Mouse (Mus musculus): ENCODE measurements at regions not wholly inside any gene's neighbourhood (a gene's known extent, or its start where the extent isn't known, plus 50 kb on each side); places are given as distances from the start of the nearest gene placed in this dataset.
"Not testable (repeated sequence)": the region's sequence is repeated elsewhere in the genome, so short reads cannot be mapped to it uniquely, and the experiment has no call there.

DNA sequence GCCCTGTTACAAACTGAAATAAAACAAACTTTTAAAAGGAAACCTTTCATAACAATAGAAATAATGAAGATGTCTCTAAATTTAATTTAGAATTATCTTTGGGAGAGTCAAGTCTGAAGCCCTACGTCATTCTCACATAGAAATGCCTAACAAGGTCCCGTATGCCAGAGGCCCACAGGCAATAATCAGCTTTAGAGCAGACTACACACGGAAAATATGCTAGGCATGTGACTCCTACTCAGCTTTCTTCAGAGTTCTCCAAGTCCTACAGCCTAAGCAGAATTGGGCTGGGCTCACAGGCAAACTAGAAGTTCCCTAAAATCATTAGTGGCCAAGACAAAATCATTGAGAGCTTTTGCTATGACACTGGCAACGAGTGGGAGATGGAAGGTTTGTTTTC lies 176.9 kb upstream of the Gap43 start:
- DNase-seq = no peak

DNA sequence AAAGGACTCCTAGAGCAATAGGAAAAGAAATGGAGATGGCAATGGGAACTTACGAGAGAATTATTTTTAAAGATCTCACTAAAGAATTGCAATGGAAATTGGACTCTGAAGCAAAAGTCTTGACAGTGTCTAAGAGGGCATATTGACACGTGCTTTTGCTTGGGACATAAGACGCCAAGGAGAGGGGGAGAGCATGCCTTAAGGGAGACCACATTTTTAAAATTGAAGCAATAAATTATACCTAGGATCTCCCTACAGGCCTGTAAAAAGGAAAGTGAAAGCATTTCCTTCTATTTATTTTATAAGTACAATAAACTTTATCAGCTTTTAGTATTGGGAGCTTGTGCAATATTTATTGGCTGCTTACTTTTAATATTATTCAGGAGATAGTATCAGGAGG lies 175.5 kb upstream of the Gap43 start:
- DNase-seq = no peak

DNA sequence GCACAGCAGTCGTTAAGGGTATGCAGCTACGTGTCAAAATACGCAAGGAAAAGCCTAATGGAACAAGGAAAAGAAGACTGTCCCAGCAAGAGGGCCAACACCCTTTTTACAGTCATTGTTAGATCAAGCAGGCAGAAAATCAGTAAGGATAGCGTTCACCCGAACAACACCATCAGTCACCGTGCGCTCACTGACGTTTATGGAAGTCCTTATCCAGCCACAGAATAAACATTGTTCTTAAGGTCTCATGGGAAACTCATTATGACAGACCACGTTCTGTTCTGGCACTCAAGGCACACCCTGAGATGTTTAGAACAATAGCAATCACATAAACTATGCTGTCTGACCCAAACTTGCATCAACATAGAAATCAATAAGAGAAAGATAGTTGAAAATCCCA lies 164.7 kb upstream of the Gap43 start:
- DNase-seq = no peak

DNA sequence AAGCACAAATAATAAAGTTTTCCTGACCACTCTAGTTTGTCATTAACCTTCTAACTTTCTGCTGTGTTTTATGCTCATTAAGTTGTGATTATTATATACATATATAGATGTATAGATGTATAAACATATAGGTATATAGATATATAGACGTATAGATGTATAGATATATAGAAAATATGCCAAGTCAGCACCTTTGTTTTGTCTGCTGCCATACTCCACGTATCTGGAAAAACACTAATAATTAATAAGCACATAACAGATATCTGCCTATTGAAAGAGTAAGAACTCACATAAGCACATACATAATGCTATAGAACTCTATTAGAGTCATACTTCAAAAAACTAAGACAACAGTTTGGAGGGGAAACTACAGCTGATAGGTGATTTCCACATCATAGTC lies 161.3 kb upstream of the Gap43 start:
- no peak for DNase-seq

DNA sequence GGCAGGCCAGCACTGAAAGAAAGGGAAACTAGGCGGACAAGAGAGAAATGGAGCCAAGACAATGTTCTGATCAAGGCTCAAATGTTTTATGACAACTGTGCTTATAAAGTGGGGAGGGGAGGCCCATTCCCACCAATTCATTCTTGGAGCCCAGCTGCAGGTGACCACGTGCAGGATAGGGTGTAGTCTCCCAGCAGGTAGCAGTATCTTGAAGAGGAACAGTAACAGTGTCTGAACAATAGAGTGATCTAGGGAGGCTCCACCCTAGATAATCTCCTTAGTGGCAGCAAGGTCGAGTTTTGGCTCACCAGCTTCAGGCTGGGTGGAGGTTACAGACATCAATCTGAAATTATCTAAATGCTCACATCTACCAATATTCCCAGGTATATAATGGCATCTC lies 160.7 kb upstream of the Gap43 start:
- DNase-seq = not testable (repeated sequence)

DNA sequence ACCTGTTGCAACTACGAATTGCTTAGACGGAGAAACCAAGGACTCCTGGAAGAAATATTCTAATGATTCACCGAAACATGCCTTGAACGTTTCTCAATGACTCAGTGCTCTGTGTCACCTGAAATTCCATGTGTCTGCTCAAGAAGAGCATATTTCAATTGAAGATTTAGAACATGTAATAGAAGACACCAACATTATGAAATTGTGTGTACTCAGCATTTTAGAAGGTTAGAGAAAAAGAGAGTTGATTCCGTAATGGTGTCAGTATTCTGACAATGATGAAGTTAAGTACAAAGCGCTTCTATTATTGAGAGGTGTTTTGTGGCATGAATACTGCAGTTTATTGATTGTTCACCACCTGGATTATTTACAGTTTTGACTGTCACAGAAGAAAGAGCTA lies 159.1 kb upstream of the Gap43 start:
- DNase-seq = no peak

DNA sequence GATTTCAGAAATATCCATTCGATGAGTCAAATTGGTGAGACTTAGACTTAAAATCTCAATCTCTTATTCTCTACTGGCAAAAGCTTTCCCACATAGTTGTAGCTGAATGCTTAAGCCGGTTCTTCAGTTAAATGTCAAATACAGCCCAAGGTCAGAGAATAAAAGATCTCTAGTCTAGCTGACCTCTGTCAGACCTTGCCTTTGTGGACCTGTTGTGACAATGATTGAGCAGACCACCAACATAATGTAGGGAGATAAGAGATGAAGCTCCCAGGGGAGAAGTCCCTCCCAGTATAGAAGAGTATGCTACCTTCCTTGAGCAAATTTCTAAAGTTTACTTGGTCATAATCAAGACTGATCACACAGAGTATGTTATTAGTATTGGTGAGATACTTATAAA lies 157.9 kb upstream of the Gap43 start:
- DNase-seq = no peak

DNA sequence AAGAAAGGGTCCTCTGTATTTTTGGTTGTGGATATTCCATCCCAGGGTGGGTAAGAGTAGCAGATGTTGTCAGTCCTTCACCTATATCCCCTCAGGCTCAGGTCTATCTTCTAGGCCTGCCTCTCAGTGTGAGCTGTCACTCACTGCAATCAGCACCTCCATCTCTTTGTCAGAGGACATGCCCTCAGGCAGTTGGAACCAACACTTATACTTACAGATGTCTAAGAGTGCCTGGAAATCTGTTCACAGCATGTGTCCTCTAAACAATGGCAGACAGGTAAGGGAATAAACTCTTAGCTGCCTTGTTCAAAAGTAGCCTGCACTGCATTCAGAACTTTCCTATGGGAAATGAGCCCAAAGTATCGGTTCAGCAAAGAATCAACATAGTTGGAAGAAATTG lies 153.1 kb upstream of the Gap43 start:
- no peak for DNase-seq

DNA sequence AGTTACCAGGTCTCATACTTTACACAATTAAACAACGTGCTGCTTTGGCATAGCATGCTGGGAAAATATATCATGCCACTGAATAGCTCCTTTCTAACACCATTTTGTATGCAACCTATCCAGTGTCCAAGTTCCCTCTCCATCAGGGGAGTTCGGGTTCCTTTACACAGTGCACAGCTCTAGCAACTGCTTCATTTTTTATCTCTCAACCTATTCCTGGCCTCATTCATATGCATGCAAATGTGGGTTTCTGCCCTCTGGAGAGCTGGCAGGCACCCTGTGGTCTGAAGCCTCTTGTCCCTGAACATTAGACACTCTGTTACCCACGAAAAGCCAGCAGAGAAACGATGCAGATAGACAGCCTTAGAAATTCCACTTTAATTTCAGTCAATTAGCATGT lies 148.3 kb upstream of the Gap43 start:
- DNase-seq = no peak

DNA sequence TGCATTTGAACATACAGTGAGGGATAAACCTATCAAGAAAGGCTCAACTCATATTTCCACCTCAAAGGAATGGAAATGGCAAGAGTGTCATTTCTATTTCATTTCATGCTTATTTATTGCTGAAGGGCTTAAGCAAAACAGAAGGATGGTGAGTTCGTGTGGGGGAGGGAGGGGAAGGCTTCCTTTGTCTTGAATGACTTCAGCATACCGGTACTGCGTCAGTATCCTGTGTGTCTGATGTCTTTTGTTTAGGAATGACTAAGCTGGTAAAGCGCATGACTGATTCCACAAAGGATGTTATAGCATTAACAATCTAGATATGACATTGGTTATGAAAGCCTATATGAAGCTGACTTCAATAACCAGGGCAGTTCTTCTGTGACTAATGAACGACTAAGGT lies 139.5 kb upstream of the Gap43 start:
- no peak for DNase-seq

DNA sequence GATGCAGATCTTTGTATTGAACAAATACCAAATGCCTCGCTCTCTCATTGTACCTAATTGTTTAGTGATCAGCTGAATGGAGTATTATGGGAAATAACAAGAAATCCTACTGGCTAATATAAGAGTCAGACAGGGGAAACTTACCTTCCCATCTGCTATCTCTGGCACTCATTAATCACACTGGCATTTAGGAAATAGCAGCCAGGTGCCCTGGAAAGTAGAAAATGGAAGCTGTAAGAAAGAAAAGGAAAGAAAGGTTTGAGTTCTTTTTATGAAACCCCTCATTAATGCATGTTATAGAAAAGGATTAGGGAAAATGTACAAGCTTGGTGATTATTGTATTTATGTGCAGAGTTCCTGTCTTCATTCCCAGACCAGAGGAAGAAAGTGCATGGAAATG lies 126.5 kb upstream of the Gap43 start:
- peak; percentile 4 for DNase-seq

DNA sequence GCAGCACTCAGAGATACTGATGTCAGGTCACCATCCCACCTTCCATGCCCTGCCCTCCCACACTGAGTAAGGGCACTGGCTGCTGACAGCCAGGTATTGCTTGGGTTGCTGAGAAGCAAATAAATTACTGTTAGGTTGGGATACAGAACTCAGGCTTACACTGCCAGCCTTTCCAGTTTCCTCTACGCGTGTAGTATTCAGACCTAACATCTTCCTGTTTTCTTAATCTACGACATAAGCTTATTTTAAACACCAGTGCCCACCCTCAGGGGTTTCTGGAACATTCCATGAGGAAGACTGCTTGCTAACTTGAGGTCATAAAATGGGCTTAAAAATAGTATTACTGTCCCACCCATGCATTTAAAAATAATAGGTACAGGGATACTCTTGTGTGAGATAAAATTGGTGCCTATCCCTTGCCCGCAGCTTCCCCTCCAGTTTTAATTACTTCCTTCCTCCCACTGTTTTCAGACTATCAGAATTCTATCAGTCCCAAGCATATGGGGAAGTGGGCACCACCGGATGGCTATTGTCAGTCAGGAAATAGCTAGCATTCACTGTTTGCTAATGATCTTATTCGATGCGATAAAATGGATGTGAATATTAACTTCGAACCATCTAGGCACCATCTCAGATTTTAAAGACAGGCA lies 116.0 kb upstream of the Gap43 start:
- DNase-seq = no peak

DNA sequence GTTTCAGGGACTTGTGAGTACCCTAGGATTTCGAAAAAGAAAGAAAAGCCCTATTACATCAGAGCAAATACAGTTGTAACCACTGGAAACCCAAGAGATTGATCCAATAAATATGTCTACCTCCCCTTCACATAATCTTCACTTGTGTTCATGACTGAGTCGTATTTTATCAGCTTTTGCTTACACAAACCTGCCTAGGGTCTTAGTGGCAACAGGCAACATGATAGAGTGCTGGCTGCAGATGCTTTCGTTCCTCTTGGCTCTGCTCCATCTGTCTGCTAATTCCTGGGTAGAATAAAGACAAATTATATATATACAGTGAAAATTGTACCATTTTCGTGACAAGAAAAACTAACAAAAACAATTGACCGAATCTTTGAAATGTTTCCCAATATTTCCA lies 112.9 kb upstream of the Gap43 start:
- DNase-seq = no peak

DNA sequence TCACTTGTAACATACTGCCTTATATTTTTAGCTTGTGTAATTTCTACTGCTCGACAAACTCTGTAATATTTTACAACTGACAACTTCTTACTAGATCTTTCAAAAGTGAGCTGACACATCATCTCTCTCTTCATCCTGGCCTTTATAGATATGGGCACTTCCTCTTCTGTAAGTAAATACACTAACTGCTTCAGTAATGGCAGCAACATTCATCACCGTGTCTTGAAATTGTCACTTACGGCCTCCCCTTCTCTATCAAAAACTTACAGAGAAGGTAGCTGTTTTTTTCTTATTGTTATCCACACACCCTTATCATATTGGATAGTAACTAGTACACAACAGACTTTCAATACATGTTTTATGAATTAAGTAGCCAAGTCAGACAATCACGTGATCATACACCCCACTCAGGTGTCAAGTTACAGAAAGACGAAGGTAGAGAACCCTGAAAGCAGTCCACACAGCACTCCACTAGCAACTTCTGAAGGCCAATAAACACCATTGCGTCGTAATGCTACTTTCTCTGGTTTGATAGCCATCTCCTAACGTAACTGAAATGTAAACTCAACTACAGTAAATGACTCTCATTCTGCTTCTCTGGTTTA lies 109.5 kb upstream of the Gap43 start:
- DNase-seq = no peak

DNA sequence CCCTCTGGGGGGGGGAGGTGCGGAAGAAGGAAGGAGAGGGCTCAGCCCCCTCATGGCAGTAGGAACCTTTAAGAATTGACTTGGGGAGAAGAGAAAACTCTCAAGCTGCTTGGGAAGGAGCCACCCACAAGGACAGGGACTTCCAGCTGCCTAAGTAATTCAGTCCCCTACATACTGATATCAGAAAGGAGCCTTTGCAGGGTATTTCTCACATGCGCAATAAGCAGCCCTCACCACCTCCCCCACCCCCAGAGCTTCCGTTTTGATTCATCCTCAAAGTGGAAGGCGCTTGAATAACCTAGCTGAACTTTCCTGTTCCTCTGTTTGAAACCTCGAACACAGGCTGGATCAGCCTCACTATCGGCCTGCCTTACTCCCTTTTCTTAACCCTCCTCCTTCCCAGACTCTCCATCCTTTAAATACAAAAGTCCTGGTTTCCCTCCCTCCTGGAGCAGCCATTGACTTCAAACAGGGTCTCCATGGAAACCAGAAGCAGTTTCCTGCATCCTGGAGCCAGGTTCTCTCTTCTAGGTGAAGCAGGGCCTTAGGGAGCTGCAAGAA lies 104.5 kb upstream of the Gap43 start:
- DNase-seq = peak; percentile 45

DNA sequence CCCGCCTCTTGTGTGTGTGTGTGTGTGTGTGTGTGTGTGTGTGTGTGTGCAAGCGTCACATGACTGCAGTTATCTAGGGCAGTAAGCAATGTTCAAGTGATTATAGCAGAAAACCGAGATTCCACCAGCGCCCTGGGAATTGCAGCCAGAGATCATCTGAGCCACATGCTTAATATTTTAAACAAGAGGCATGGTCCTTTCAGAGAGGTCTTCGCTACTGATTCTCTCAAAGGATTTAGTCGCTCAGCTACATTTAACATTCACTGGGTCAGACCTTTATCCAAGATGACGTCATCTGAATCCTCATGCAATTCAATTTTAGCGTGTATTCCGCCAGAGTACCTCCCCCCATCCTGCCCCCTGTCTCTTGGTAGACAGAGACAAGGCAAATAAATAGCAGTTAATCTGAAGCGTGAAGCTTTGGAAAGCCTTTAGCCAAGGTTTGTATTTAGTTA lies 104.0 kb upstream of the Gap43 start:
- peak; percentile 40 for DNase-seq

DNA sequence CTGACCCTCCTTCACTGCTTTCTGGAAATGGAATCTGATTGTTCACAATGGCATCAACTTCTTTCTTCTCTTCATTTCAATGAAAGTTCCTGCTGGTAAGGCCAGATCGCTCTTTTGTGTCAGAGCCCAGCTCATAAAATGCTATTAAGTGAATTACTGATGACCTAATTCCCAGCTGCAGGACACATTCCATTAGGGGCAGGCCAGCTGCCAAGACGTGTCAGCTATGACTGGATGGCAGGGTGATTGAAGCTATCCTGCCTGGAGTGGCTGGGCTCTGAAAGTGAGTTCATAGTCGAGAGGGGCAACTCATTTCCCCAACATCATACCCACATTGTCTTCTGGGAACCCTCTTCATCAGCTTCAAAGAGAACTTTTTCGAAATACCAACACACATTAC lies 100.4 kb upstream of the Gap43 start:
- DNase-seq = no peak

DNA sequence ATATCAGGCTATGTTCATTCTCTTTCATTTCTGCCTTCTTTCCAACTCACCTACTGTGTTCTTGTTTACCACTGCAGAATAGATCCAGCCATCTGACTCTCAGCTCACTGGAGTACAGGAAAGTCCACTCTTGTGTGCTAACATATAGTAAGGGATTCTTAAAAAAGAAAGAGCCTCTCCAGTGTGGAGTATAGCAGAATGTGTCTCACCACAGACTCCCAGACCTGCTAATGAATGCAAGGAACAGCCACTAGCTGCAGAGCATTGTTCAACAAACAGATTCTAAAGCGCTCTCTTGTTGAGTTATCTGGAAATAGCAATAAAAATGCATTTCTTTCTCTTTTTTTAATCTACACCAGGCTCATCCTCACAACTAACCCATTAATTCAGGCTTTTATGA lies 91.1 kb upstream of the Gap43 start:
- no peak for DNase-seq

DNA sequence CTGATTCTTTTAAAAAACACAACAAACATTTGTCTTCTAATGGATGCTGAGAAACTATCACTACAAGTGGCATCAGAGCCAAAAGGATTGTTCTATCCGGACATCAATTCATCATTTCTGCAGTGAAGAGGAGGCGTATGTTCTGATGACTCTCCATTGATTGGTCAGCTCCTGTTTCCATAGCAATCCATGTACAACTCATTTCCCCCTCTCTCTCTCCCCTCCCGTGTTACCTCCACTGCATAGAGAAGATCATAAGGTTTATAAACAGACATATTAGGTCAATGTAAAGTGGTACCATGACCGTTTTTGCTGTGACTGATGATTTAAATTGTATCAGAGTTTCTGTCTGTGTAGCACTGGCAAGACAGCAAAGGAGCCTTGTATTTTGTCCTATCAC lies 76.2 kb upstream of the Gap43 start:
- no peak for DNase-seq

DNA sequence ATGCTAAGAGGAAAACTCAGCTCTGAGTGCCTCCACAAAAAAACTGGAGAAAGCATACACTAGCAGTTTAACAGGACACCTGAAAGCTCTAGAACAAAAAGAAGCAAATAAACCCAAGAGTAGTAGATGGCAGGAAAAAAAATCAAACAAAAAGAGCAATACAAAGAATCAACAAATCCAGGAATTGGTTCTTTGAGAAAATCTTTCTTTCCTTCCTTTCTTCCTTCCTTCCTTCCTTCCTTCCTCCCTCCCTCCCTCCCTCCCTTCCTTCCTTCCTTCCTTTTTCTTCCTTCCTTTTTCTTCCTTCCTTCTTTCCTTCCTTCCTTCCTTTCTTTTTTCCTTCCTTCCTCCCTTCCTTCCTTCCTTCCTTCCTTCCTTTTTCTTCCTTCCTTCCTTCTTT lies 71.6 kb upstream of the Gap43 start:
- DNase-seq = not testable (repeated sequence)

DNA sequence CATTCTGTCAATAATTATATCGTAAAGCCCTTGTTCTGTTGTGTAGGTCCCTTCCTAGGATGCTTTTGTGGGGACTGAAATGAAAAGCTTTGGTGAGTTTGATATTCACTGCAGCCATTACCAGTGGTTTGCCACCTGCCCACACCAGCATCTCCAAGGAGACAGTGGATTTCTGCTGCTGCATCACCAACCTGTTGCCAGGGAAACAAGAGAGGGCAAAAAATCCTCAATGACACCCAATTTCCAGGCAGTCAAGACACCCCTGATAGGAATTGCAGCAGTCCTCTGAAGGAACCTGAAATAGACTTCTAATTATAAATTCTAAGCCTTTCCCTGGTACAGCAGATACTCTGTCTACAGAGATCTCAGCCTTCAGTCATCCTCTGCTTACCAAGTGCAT lies 56.1 kb upstream of the Gap43 start:
- no peak for DNase-seq

Data from cerebellum, adult 9-11 months (tissue).